Mouse (Mus musculus): Measurements from ENCODE around the gene Ptma.
A peak's percentile ranks its signal among the peaks of the same experiment; 100 is the strongest.

Ptma gene

DNA sequence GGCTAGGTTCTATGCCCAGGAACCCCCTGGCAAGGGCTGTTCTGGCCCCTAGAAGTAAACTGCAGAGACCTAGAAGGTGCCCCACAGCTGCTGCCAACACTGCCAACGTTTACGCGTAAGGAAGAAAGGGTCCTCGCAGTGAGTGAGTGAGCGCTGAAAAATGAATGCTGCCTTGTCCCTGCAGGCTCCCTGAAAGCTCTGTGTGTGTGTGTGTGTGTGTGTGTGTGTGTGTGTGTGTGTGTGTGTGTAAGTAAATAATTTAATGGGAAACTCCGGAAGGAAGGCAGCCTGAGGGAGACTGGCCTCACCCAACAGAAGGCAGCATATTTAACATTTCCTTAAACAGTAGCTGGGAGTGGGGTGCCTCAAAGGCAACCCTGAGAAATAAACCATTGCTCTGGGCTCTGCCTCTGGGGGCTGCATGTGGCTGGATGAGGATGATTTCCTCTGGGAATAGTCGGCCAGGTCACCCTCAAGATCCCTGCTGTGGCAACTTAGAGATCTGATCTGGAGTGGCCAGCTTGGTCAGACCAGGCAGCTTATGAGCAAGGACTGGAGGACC is 34.9 kb upstream of the Ptma start:
- no peaks in the 10 kb centered on the region for H3K9me3 ChIP-seq (ENCODE audit: low read length)
- TF ChIP-seq POU5F1 (IDR thresholded peaks at IDR 0.05; ENCODE audit: borderline replicate concordance, low read length) (no peak), CTCF (conservative IDR thresholded peaks at IDR 0.05; ENCODE audit: low read length) (no peak), NANOG (IDR thresholded peaks at IDR 0.05; ENCODE audit: borderline replicate concordance, low read length) (no peak)

DNA sequence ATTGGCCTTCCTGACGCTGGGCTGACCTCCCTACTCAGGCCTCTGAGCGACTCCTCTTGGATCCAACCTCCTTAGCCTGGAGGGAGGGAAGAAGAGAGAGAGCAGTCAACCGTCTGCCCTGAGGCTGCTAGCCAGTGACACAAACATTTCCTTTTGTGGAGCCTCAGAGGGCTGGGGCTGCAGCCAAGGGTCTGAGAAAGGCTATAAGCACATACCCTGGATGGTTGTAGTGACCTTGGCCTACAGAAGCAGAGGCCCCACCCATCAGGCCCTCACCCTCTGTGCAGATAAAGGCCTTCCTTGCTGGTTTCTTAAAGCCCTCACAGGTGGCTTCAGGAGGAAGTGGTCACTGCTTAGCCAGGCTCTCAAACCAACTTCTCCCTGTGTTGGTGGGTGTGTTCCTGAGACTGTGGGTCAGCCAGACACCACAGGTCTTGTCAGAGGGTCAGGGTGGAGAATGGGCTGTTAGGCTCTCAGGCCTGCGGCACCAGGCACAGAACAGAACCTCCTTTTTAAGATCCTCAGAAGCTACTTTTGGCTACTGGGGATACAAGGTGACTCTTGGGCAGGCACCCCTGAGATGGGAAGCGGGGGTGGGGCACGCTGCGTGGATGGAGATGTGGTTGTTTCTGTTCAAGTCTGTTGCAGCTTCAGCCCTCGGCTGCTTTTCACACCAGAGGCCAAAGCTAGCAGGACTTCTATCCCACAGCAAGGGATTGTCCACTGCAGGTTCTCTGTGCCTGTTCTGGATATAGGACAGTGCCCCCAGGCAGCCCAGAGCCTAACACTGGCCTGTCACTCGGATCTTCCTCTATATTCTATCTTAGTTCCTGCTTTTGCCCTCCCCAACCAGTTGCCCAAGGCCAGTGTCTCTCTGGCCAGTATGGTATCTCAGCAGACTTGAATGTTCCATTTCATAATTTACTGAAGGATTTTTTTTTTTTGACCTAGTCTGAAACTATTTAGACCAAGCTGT is 34.1 kb upstream of the Ptma start:
- Histone ChIP-seq H3K27me3 (ENCODE audit: insufficient read depth, low read length) (no peaks in the 10 kb centered on the region), H3K36me3 (ENCODE audit: insufficient read depth, low read length) (no peaks in the 10 kb centered on the region), H3K4me3 (replicated peaks; ENCODE audit: low read length) (peak overlapping the region; percentile 49), H3K4me1 (replicated peaks; ENCODE audit: low read depth, low read length) (peaks cover 89% of the 10 kb centered on the region), H3K9me3 (ENCODE audit: low read length) (no peaks in the 10 kb centered on the region)
- TF ChIP-seq CTCF (conservative IDR thresholded peaks at IDR 0.05; ENCODE audit: low read length), result no peak
- no peak for TF ChIP-seq NANOG (IDR thresholded peaks at IDR 0.05; ENCODE audit: borderline replicate concordance, low read length)
- no peak for TF ChIP-seq POU5F1 (IDR thresholded peaks at IDR 0.05; ENCODE audit: borderline replicate concordance, low read length)

More for the DNA sequence above, 34.9 kb upstream of the Ptma start:
- Histone ChIP-seq H3K4me3 (replicated peaks; ENCODE audit: low read length) (peak overlapping the region; percentile 49), H3K27me3 (ENCODE audit: insufficient read depth, low read length) (no peaks in the 10 kb centered on the region), H3K36me3 (ENCODE audit: insufficient read depth, low read length) (no peaks in the 10 kb centered on the region), H3K4me1 (replicated peaks; ENCODE audit: low read depth, low read length) (peaks cover 82% of the 10 kb centered on the region)

DNA sequence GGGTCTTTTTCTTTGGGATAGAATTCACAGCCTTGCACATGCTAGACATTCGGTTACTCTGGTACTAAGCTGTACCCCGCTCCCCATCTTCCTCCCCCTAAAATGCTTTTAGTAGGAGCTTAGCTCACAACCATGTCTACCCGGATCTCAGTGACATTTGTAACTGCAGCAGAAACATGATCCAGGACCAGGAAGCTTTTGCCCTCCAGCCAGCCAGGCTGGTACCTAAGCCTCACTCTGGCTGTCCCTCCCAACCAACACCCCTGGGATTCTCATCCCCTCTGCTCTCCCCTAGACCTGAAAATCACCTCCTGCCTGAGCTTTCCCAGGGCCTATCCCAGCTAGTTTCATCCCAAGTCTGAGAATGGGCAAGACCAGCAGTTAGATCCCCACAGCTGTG is 32.7 kb upstream of the Ptma start:
- H3K27me3 ChIP-seq (ENCODE audit: insufficient read depth, low read length), result no peaks in the 10 kb centered on the region
- H3K36me3 ChIP-seq (ENCODE audit: insufficient read depth, low read length), result no peaks in the 10 kb centered on the region
- TF ChIP-seq POU5F1 (IDR thresholded peaks at IDR 0.05; ENCODE audit: borderline replicate concordance, low read length) (no peak), NANOG (IDR thresholded peaks at IDR 0.05; ENCODE audit: borderline replicate concordance, low read length) (no peak), CTCF (conservative IDR thresholded peaks at IDR 0.05; ENCODE audit: low read length) (no peak)
- peaks cover 99% of the 10 kb centered on the region for H3K4me1 ChIP-seq (replicated peaks; ENCODE audit: low read depth, low read length)
- H3K9me3 ChIP-seq (ENCODE audit: low read length), result no peaks in the 10 kb centered on the region
- peak overlapping the region; percentile 35; the same call in 1 of the 2 replicates for H3K4me3 ChIP-seq (replicated peaks; ENCODE audit: low read length)

DNA sequence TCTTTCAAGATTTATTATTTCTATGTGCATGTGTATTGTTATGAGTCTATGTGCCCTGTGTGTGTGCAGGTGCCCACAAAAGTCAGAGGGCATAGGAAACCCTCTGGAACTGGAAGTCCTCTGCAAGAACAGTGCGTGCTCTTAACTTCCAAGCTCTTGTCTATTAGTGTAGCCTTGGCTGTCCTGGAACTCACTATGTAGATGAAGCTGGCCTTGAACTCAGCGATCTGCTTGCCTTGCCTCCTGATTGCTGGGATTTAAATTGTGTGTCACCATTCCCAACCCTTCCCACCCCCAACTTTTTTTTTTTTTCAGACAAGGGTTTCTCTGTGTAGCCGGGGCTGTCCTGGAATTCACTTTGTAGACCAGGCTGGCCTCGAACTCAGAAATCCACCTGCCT is 30.2 kb upstream of the Ptma start:
- TF ChIP-seq CTCF (conservative IDR thresholded peaks at IDR 0.05; ENCODE audit: low read length), result no peak
- TF ChIP-seq NANOG (IDR thresholded peaks at IDR 0.05; ENCODE audit: borderline replicate concordance, low read length), result no peak
- no peak for TF ChIP-seq POU5F1 (IDR thresholded peaks at IDR 0.05; ENCODE audit: borderline replicate concordance, low read length)
- Histone ChIP-seq H3K36me3 (ENCODE audit: insufficient read depth, low read length) (no peaks in the 10 kb centered on the region), H3K4me1 (replicated peaks; ENCODE audit: low read depth, low read length) (peaks cover 99% of the 10 kb centered on the region), H3K27me3 (ENCODE audit: insufficient read depth, low read length) (no peaks in the 10 kb centered on the region), H3K4me3 (replicated peaks; ENCODE audit: low read length) (no peak overlapping the region), H3K9me3 (ENCODE audit: low read length) (no peaks in the 10 kb centered on the region)

DNA sequence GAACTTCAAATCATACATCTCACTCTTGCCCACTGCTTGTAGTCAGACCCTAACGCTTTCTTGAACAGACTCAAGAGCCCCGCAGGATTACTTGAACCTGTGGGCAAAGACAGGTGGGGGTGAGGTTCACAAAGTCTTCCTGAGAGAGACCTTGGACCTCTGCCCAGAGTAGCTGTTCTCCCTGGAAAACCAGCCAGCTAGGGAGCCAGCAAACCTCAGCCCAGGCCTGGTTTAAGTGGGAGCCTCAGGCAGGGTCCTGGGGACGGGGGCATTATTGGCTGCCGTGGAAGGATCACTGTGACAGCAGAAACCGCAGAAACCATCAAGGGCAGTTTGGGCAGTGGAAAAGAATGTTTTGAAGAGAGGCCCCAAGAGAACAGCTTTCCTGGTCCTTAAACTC is 29.2 kb upstream of the Ptma start:
- H3K9me3 ChIP-seq (ENCODE audit: low read length), result no peaks in the 10 kb centered on the region
- TF ChIP-seq CTCF (conservative IDR thresholded peaks at IDR 0.05; ENCODE audit: low read length), result no peak
- no peak for TF ChIP-seq NANOG (IDR thresholded peaks at IDR 0.05; ENCODE audit: borderline replicate concordance, low read length)
- no peak for TF ChIP-seq POU5F1 (IDR thresholded peaks at IDR 0.05; ENCODE audit: borderline replicate concordance, low read length)
- no peaks in the 10 kb centered on the region for H3K36me3 ChIP-seq (ENCODE audit: insufficient read depth, low read length)
- no peaks in the 10 kb centered on the region for H3K27me3 ChIP-seq (ENCODE audit: insufficient read depth, low read length)
- peak overlapping the region; percentile 39; the same call in 1 of the 2 replicates for H3K4me3 ChIP-seq (replicated peaks; ENCODE audit: low read length)
- H3K4me1 ChIP-seq (replicated peaks; ENCODE audit: low read depth, low read length), result peaks cover 99% of the 10 kb centered on the region

DNA sequence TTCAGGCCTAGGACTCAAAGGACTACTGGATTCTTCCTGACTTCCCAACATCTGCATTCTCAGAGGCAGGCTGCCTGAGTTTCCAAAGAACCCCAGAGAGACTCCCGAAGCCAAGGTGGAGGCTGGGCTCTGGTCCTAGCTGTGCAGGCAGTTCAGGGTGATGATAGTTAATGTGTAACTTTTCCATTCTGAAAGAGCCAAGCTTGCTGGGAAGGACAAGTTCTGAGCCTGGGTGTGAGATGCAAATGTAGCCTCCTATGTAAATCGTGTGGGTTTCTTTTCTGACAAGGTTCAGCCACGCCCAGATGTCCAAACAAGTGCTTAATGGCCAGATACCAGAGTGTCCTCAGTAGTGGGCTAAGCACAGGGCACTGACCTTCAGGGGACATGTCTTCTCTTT is 28.5 kb upstream of the Ptma start:
- TF ChIP-seq NANOG (IDR thresholded peaks at IDR 0.05; ENCODE audit: borderline replicate concordance, low read length), result no peak
- peak overlapping the region; percentile 39 for H3K4me3 ChIP-seq (replicated peaks; ENCODE audit: low read length)
- H3K27me3 ChIP-seq (ENCODE audit: insufficient read depth, low read length), result no peaks in the 10 kb centered on the region
- peaks cover 99% of the 10 kb centered on the region for H3K4me1 ChIP-seq (replicated peaks; ENCODE audit: low read depth, low read length)
- no peaks in the 10 kb centered on the region for H3K36me3 ChIP-seq (ENCODE audit: insufficient read depth, low read length)
- H3K9me3 ChIP-seq (ENCODE audit: low read length), result no peaks in the 10 kb centered on the region

DNA sequence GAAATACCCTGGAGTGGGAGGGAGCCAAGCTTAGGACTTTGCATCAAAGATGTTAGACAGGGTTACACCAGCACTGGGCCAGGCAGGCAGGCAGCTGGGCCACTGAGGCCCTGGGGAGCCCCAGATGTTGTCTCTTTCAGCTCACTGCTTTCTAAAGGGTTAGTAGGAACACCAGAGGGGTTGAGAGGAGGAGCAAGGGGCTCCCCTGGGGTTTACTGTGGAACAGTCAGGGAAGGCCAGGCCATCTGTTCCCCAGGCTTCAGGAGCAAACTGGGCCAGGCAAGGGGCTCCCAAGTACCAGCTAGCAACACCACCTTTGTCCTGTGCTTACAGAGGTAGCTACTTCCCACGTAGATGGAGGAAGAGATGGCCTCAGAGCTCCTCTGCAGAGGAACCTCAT is 27.9 kb upstream of the Ptma start:
- no peaks in the 10 kb centered on the region for H3K27me3 ChIP-seq (ENCODE audit: insufficient read depth, low read length)
- H3K36me3 ChIP-seq (ENCODE audit: insufficient read depth, low read length), result no peaks in the 10 kb centered on the region
- TF ChIP-seq POU5F1 (IDR thresholded peaks at IDR 0.05; ENCODE audit: borderline replicate concordance, low read length), result no peak
- H3K4me3 ChIP-seq (replicated peaks; ENCODE audit: low read length), result peak overlapping the region; percentile 30
- no peaks in the 10 kb centered on the region for H3K9me3 ChIP-seq (ENCODE audit: low read length)
- peaks cover 97% of the 10 kb centered on the region for H3K4me1 ChIP-seq (replicated peaks; ENCODE audit: low read depth, low read length)

DNA sequence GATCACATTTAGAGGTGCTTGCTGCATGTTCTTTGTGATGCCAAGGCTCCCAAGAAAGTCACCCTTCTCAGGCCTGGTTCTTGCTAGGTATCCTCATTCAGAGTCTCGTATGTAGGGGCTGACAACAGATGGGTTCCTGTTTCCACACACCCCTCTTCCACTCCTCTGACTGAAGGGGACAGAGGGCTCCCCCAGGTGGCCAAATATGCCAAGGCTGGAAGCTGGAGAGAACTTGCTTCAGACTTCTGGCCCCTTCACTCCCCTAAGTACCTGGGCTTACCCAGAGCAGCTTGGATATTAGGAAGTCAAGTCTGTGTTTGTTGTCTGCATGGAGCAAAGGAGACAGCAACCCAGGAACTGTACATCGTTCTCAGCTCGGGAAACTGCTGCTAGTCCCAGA is 26.6 kb upstream of the Ptma start:
- TF ChIP-seq CTCF (conservative IDR thresholded peaks at IDR 0.05; ENCODE audit: low read length) (peak; percentile 56), NANOG (IDR thresholded peaks at IDR 0.05; ENCODE audit: borderline replicate concordance, low read length) (no peak)
- Histone ChIP-seq H3K9me3 (ENCODE audit: low read length) (no peaks in the 10 kb centered on the region), H3K4me1 (replicated peaks; ENCODE audit: low read depth, low read length) (peaks cover 90% of the 10 kb centered on the region), H3K27me3 (ENCODE audit: insufficient read depth, low read length) (no peaks in the 10 kb centered on the region), H3K4me3 (replicated peaks; ENCODE audit: low read length) (0 out of 2 replicates have a peak overlapping the region, but pooled peaks have one; percentile 18), H3K36me3 (ENCODE audit: insufficient read depth, low read length) (no peaks in the 10 kb centered on the region)
